Mouse (Mus musculus) liver, embryonic 16.5 days (tissue): ENCODE data around the gene Srf. TPM values are rescaled to one million over a fixed set of nuclear protein-coding genes. Genes with fewer than 3 reads are reported as not detected.

Experiments used
- ATAC-seq: fragments of 200-750 bp; cut with Nextera tagmentation; 2 replicates; pipeline ENCODE4 v1.8.0; 2017; ENCODE audit warnings: low read depth, mild to moderate bottlenecking, moderate number of reproducible peaks, moderate library complexity
- H3K27ac ChIP-seq: fragments of 300-500 bp; sonication (generic); 2 replicates; pipeline ENCODE4 v1.5.1; 2014; ENCODE audit warnings: mild to moderate bottlenecking, low read length
- H3K27me3 ChIP-seq: fragments of 300-500 bp; sonication (generic); 2 replicates; pipeline ENCODE4 v1.6.1; 2014; ENCODE audit warnings: low read depth, low read length, mixed read lengths; ENCODE audit not compliant: control insufficient read depth, insufficient read depth
- H3K36me3 ChIP-seq: fragments of 300-500 bp; sonication (generic); 2 replicates; pipeline ENCODE4 v1.6.1; 2014; ENCODE audit warnings: mild to moderate bottlenecking; ENCODE audit not compliant: control insufficient read depth, insufficient read depth
- H3K4me1 ChIP-seq: fragments of 300-500 bp; sonication (generic); 2 replicates; pipeline ENCODE4 v1.6.1; 2014; ENCODE audit warnings: low read depth, low read length, mixed read lengths; ENCODE audit not compliant: control insufficient read depth
- H3K4me2 ChIP-seq: fragments of 300-500 bp; sonication (generic); 2 replicates; pipeline ENCODE4 v1.6.1; 2014; ENCODE audit warnings: low read depth, low read length, mixed read lengths
- H3K4me3 ChIP-seq: fragments of 300-500 bp; sonication (generic); 2 replicates; pipeline ENCODE4 v1.5.1; 2014; ENCODE audit warnings: low read depth, mild to moderate bottlenecking, low read length
- H3K9ac ChIP-seq: fragments of 300-500 bp; sonication (generic); 2 replicates; pipeline ENCODE4 v1.6.1; 2014; ENCODE audit warnings: low read depth, low read length
- H3K9me3 ChIP-seq: fragments of 300-500 bp; sonication (generic); replicated peaks from 2 replicates; pipeline ENCODE4 v1.6.1; 2016; ENCODE audit warnings: low read length; ENCODE audit not compliant: control insufficient read depth
- WGBS: fragments of 180-500 bp; shearing (Covaris S2); extraction: QIAGEN DNeasy Blood & Tissue Kit; methylation state at CpG from one replicate; pipeline ENCODE4 v1.1.7; 2014; ENCODE audit not compliant: insufficient replicate concordance; 5-methylcytosine and 5-hydroxymethylcytosine counted together
- polyA plus RNA-seq: library from polyadenylated mRNA; unstranded; fragments of >200 nt; fragmentation: Nextera tagmentation; extraction: Ambion mirVana; gene quantifications from 2 replicates; pipeline ENCODE4 v1.2.1, GENCODE M21; 2015

Srf gene
- polyA plus RNA-seq, 1 experiment from 2014 or later = 2.0 TPM

DNA sequence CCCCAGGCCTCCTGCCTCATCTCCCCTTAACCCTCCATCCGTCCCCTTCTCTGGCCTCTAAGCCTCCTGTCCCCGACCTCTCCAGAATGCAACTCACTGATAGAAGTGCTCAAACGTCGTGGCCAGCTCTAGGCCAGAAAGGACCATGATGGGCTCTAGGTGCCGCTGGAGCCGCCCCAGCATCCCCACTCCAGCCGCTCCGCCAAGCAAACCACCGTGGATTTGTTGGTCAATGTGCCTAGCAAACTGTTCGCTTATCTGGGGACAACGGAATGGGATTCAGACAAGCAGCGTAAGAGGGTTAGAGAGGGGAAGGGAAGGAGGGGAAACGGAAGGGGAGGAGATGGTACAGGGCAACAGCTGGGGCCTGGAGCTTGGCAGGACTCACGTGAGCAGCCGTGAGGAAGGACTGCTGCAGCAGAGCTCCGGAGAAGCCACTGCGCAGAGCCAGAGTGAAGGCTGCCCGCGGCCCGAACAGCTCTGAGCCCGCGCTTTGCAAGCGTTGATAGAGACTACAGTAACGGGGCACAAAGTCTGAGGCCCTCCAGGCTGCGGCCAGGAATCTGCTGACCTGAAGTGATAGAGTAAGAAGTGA is 35.5 kb downstream of the Srf start:
- no peak for ATAC-seq
- Histone ChIP-seq H3K27ac (no peak overlapping the region), H3K9ac (no peak overlapping the region), H3K4me2 (peak overlapping the region; percentile 15; the same call in 1 of the 2 replicates), H3K27me3 (peaks cover 12% of the 10 kb centered on the region; the same call in 1 of the 2 replicates), H3K9me3 (no peaks in the 10 kb centered on the region), H3K4me3 (0 out of 2 replicates have a peak overlapping the region, but pooled peaks have one; percentile 11), H3K4me1 (no peaks in the 10 kb centered on the region), H3K36me3 (no peaks in the 10 kb centered on the region)
- WGBS = 18% methylated on average over 25 of the region's 25 CpGs

DNA sequence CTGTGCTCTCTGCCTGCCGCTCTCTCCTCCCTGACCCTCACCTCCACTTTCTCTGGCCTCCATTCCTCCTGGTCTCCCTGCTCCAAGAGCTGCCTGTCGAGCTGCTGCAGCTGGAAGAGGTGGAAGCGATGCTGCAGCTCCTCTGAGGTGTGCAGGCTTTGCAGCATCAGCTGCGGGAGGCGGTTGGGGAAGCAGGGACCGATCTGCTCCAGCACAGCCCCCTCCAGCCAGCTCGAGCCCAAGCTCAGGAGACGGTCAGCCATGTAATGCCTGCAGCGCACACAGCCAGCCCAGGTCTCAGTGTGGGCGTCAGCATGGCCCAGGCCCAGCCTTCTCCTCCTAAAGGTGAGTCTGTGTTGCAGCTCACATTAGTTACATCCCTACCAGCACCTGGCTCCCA is 36.0 kb downstream of the Srf start:
- no peak for ATAC-seq
- no peaks in the 10 kb centered on the region for H3K4me1 ChIP-seq
- no peak overlapping the region for H3K4me3 ChIP-seq
- H3K4me2 ChIP-seq = no peak overlapping the region
- H3K36me3 ChIP-seq = no peaks in the 10 kb centered on the region
- no peak overlapping the region for H3K27ac ChIP-seq
- no peak overlapping the region for H3K9ac ChIP-seq
- H3K27me3 ChIP-seq = peaks cover 12% of the 10 kb centered on the region; the same call in 1 of the 2 replicates
- 51% methylated on average over 10 of the region's 10 CpGs for WGBS
- H3K9me3 ChIP-seq = no peaks in the 10 kb centered on the region

GRCm38 (mm10) chr17:46513329-46513728 is 42.6 kb downstream of the Srf start:
- 39% methylated on average over 2 of the region's 2 CpGs for WGBS
- no peak for ATAC-seq
- Histone ChIP-seq H3K4me2 (no peak overlapping the region), H3K36me3 (no peaks in the 10 kb centered on the region), H3K27ac (no peak overlapping the region), H3K9me3 (no peaks in the 10 kb centered on the region), H3K27me3 (no peaks in the 10 kb centered on the region), H3K9ac (no peak overlapping the region), H3K4me1 (no peaks in the 10 kb centered on the region), H3K4me3 (no peak overlapping the region)

DNA sequence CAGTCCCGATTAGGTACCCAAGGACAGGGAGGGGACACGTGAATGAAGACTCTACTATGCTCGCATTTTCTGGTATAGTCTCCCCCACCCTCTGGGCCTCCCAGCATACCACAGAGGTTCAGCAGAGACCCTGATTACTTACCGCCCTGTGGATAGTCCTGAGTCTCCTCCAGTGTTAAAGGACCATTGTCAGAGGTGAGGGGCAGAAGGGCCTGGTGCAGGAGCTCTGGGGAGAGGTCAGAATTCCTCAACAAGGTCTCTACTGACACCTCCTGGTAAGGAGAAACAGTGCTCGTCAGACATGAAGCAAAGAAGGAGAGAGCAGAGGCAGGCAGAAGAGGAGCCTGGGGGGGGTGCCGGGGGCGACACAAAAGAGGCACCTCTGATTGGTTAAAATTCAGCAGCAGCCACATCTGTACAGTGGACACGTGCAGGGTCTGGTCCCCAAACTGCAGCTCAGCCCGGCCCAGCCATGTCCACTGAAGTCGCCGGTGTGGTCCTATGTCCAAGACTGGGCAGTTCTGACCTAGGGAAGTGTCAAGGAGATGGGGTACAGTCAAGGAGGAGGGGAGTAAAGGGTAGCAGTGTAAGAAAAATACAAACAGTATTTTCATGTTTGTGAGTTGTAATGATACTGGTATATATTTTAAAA is 44.8 kb downstream of the Srf start:
- no peak overlapping the region for H3K4me2 ChIP-seq
- 51% methylated on average over 11 of the region's 11 CpGs for WGBS
- ATAC-seq = no peak
- H3K27me3 ChIP-seq = no peaks in the 10 kb centered on the region
- H3K4me3 ChIP-seq = no peak overlapping the region
- no peak overlapping the region for H3K9ac ChIP-seq
- H3K9me3 ChIP-seq = no peaks in the 10 kb centered on the region
- no peaks in the 10 kb centered on the region for H3K4me1 ChIP-seq
- no peaks in the 10 kb centered on the region for H3K36me3 ChIP-seq
- no peak overlapping the region for H3K27ac ChIP-seq

- no peaks in the 10 kb centered on the region for H3K4me1 ChIP-seq
- no peak for ATAC-seq
- 66% methylated on average over 3 of the region's 3 CpGs for WGBS
- no peak overlapping the region for H3K4me3 ChIP-seq
- no peak overlapping the region for H3K4me2 ChIP-seq
- H3K27me3 ChIP-seq = no peaks in the 10 kb centered on the region
- no peaks in the 10 kb centered on the region for H3K36me3 ChIP-seq
- H3K9me3 ChIP-seq = no peaks in the 10 kb centered on the region
- no peak overlapping the region for H3K27ac ChIP-seq
- no peak overlapping the region for H3K9ac ChIP-seq
Observed at GRCm38 (mm10) chr17:46505617-46506016, 50.4 kb downstream of the Srf start.

DNA sequence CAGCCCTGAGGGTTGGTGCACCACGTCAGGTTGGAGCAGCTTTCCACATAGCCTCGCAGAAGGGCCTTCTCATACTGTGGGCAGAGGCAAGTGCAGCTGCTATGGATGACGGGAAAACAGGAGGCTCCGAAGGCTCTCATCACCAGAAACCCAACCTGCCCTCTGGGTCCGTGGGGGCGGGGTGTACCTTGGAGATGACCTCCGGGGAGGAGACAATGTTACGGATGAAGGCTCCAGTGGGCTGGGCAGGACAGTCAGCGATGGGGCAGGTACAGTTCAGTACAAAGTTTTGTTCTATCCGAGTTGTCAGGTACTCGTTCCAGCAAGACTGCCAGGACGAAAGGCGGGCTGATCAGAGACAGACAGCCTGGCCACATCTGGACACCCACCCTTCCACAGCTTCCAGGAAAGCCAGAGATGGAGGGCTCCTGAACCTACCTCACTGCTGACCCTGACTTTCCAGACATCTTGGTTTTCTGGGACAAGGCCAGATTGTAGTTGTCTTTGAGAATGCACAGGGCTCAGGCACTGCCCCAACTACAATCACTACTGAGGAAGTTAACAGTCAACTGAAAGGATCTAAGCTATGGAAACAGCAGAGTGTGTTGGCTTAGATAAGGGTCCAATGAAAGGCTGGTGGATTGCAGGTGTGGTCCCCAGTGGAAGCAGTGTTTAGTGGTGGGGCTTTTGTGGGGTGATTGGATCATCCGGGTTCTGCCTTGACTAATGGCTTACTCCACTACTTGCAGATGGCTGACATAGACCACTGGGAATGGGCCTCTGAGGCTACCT is 51.9 kb downstream of the Srf start:
- H3K4me1 ChIP-seq = no peaks in the 10 kb centered on the region
- 57% methylated on average over 14 of the region's 14 CpGs for WGBS
- H3K9me3 ChIP-seq = no peaks in the 10 kb centered on the region
- ATAC-seq = no peak
- no peak overlapping the region for H3K4me2 ChIP-seq
- H3K36me3 ChIP-seq = no peaks in the 10 kb centered on the region
- H3K4me3 ChIP-seq = no peak overlapping the region
- no peak overlapping the region for H3K27ac ChIP-seq
- no peaks in the 10 kb centered on the region for H3K27me3 ChIP-seq
- no peak overlapping the region for H3K9ac ChIP-seq

GRCm38 (mm10) chr17:46502775-46503174 is 53.2 kb downstream of the Srf start:
- no peaks in the 10 kb centered on the region; the same call in 1 of the 2 replicates for H3K27me3 ChIP-seq

More at GRCm38 (mm10) chr17:46502775-46503174, 53.2 kb downstream of the Srf start:
- Histone ChIP-seq H3K4me2 (no peak overlapping the region), H3K4me3 (no peak overlapping the region), H3K9ac (no peak overlapping the region), H3K9me3 (no peaks in the 10 kb centered on the region), H3K27ac (no peak overlapping the region), H3K4me1 (no peaks in the 10 kb centered on the region; the same call in 1 of the 2 replicates), H3K36me3 (no peaks in the 10 kb centered on the region)
- no peak for ATAC-seq
- WGBS = 55% methylated on average over 2 of the region's 2 CpGs
